Mouse (Mus musculus): Measurements from ENCODE around the gene Gas6. TPM values are rescaled to one million over a fixed set of nuclear protein-coding genes. Genes with fewer than 3 reads are reported as not detected.
A peak's percentile ranks its signal among the peaks of the same experiment; 100 is the strongest.

Gene Gas6
- polyA plus RNA-seq, 1 experiment = 54.0 TPM

GRCm38 (mm10) chr8:13481596-13481995, 12.7 kb downstream of the Gas6 start:
- Histone ChIP-seq H3K27me3 (ENCODE audit: control insufficient read depth, insufficient read depth, low read length) (no peaks in the 10 kb centered on the region), H3K27ac (ENCODE audit: insufficient read depth, low read length) (no peak overlapping the region), H3K4me3 (ENCODE audit: extremely low read depth, insufficient read depth, insufficient read length) (no peak overlapping the region), H3K36me3 (ENCODE audit: control insufficient read depth, insufficient read depth, low read length) (no peaks in the 10 kb centered on the region), H3K4me1 (ENCODE audit: control insufficient read depth, insufficient read depth, insufficient read length) (no peaks in the 10 kb centered on the region)
- DNase-seq (ENCODE audit: low read depth in 1 of 2, low spot score in 2 of 2) = no peak
- TF ChIP-seq CTCF (IDR thresholded peaks at IDR 0.05; ENCODE audit: extremely low read depth, insufficient read depth, insufficient read length, insufficient replicate concordance) (no peak), POLR2A (IDR thresholded peaks at IDR 0.05; ENCODE audit: low read depth, low read length) (no peak)
- WGBS = 83% methylated on average over 3 of the region's 3 CpGs

GRCm38 (mm10) chr8:13481089-13481554, 13.2 kb downstream of the Gas6 start:
- Histone ChIP-seq H3K4me3 (ENCODE audit: extremely low read depth, insufficient read depth, insufficient read length) (no peak overlapping the region), H3K27ac (ENCODE audit: insufficient read depth, low read length) (no peak overlapping the region), H3K27me3 (ENCODE audit: control insufficient read depth, insufficient read depth, low read length) (no peaks in the 10 kb centered on the region), H3K36me3 (ENCODE audit: control insufficient read depth, insufficient read depth, low read length) (no peaks in the 10 kb centered on the region), H3K4me1 (ENCODE audit: control insufficient read depth, insufficient read depth, insufficient read length) (no peaks in the 10 kb centered on the region)
- 75% methylated on average over 7 of the region's 7 CpGs for WGBS
- TF ChIP-seq POLR2A (IDR thresholded peaks at IDR 0.05; ENCODE audit: low read depth, low read length) (no peak), CTCF (IDR thresholded peaks at IDR 0.05; ENCODE audit: extremely low read depth, insufficient read depth, insufficient read length, insufficient replicate concordance) (no peak)
- DNase-seq (ENCODE audit: low read depth in 1 of 2, low spot score in 2 of 2) = no peak

- no peak for TF ChIP-seq CTCF (IDR thresholded peaks at IDR 0.05; ENCODE audit: extremely low read depth, insufficient read depth, insufficient read length, insufficient replicate concordance)
- TF ChIP-seq POLR2A (IDR thresholded peaks at IDR 0.05; ENCODE audit: low read depth, low read length) = no peak
- H3K36me3 ChIP-seq (ENCODE audit: control insufficient read depth, insufficient read depth, low read length) = no peaks in the 10 kb centered on the region
- H3K27ac ChIP-seq (ENCODE audit: insufficient read depth, low read length) = no peak overlapping the region
- H3K4me3 ChIP-seq (ENCODE audit: extremely low read depth, insufficient read depth, insufficient read length) = no peak overlapping the region
- DNase-seq (ENCODE audit: low read depth in 1 of 2, low spot score in 2 of 2) = no peak
- 72% methylated on average over 9 of the region's 9 CpGs for WGBS
- no peaks in the 10 kb centered on the region for H3K27me3 ChIP-seq (ENCODE audit: control insufficient read depth, insufficient read depth, low read length)
- H3K4me1 ChIP-seq (ENCODE audit: control insufficient read depth, insufficient read depth, insufficient read length) = no peaks in the 10 kb centered on the region
Measured at GRCm38 (mm10) chr8:13475892-13476291, 18.4 kb downstream of the Gas6 start.

DNA sequence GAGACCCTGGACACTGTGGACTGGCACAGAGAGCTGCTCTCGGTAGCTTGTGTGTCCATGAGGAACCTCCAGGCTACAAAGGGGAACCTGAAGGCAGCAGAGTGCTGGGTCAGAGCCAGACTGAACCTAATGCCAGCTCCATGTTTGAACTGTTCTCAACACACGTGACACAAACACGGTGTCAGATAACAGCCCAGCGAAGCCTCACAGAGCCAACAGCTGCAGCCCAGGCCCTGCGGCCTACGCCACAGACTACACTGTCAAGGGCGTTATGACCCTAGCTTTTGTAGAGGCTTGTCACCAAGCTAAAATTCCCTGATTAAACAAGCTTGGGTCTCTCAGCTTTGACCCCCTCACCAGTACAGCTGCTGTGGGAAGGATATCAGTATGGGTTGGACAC, 22.0 kb downstream of the Gas6 start:
- no peaks in the 10 kb centered on the region for H3K4me1 ChIP-seq (ENCODE audit: control insufficient read depth, insufficient read depth, insufficient read length)
- DNase-seq (ENCODE audit: low read depth in 1 of 2, low spot score in 2 of 2) = no peak
- no peak overlapping the region for H3K27ac ChIP-seq (ENCODE audit: insufficient read depth, low read length)
- no peaks in the 10 kb centered on the region for H3K27me3 ChIP-seq (ENCODE audit: control insufficient read depth, insufficient read depth, low read length)
- H3K36me3 ChIP-seq (ENCODE audit: control insufficient read depth, insufficient read depth, low read length) = no peaks in the 10 kb centered on the region
- 82% methylated on average over 7 of the region's 7 CpGs for WGBS
- H3K4me3 ChIP-seq (ENCODE audit: extremely low read depth, insufficient read depth, insufficient read length) = no peak overlapping the region
- TF ChIP-seq POLR2A (IDR thresholded peaks at IDR 0.05; ENCODE audit: low read depth, low read length) (no peak), CTCF (IDR thresholded peaks at IDR 0.05; ENCODE audit: extremely low read depth, insufficient read depth, insufficient read length, insufficient replicate concordance) (no peak)

DNA sequence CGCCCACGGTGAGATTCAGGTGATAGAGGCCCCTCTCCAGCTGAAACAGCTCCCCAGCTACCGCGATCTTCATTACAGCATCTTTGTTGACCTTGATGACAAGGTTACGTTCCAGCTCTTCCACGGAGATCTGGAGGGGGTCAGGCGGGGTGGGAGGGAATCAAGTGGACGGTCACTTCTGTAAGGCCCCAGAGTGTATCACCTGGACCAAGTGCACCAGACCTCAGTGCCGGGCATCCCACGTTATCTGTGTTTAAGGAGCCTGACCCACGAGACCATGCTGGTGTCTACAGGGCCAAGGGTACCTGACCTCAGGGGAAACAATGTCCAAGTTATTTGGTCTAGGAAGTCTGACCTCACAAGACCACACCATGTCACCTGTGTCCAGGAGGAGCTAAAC, 22.8 kb downstream of the Gas6 start:
- no peak overlapping the region for H3K27ac ChIP-seq (ENCODE audit: insufficient read depth, low read length)
- no peaks in the 10 kb centered on the region for H3K4me1 ChIP-seq (ENCODE audit: control insufficient read depth, insufficient read depth, insufficient read length)
- DNase-seq (ENCODE audit: low read depth in 1 of 2, low spot score in 2 of 2) = no peak
- no peak for TF ChIP-seq POLR2A (IDR thresholded peaks at IDR 0.05; ENCODE audit: low read depth, low read length)
- TF ChIP-seq CTCF (IDR thresholded peaks at IDR 0.05; ENCODE audit: extremely low read depth, insufficient read depth, insufficient read length, insufficient replicate concordance) = no peak
- H3K36me3 ChIP-seq (ENCODE audit: control insufficient read depth, insufficient read depth, low read length) = no peaks in the 10 kb centered on the region
- no peaks in the 10 kb centered on the region for H3K27me3 ChIP-seq (ENCODE audit: control insufficient read depth, insufficient read depth, low read length)
- H3K4me3 ChIP-seq (ENCODE audit: extremely low read depth, insufficient read depth, insufficient read length) = no peak overlapping the region
- WGBS = 93% methylated on average over 11 of the region's 11 CpGs

- Histone ChIP-seq H3K36me3 (ENCODE audit: control insufficient read depth, insufficient read depth, low read length) (no peaks in the 10 kb centered on the region), H3K27ac (ENCODE audit: insufficient read depth, low read length) (no peak overlapping the region), H3K27me3 (ENCODE audit: control insufficient read depth, insufficient read depth, low read length) (no peaks in the 10 kb centered on the region), H3K4me3 (ENCODE audit: extremely low read depth, insufficient read depth, insufficient read length) (no peak overlapping the region), H3K4me1 (ENCODE audit: control insufficient read depth, insufficient read depth, insufficient read length) (no peaks in the 10 kb centered on the region)
- WGBS = 87% methylated on average over 9 of the region's 9 CpGs
- no peak for DNase-seq (ENCODE audit: low read depth in 1 of 2, low spot score in 2 of 2)
- TF ChIP-seq POLR2A (IDR thresholded peaks at IDR 0.05; ENCODE audit: low read depth, low read length) (no peak), CTCF (IDR thresholded peaks at IDR 0.05; ENCODE audit: extremely low read depth, insufficient read depth, insufficient read length, insufficient replicate concordance) (no peak)
Measured at GRCm38 (mm10) chr8:13468737-13469136, 25.6 kb downstream of the Gas6 start.

GRCm38 (mm10) chr8:13466989-13467388, 27.3 kb downstream of the Gas6 start:
- Histone ChIP-seq H3K4me3 (ENCODE audit: extremely low read depth, insufficient read depth, insufficient read length) (no peak overlapping the region), H3K4me1 (ENCODE audit: control insufficient read depth, insufficient read depth, insufficient read length) (no peaks in the 10 kb centered on the region), H3K36me3 (ENCODE audit: control insufficient read depth, insufficient read depth, low read length) (no peaks in the 10 kb centered on the region), H3K27ac (ENCODE audit: insufficient read depth, low read length) (no peak overlapping the region), H3K27me3 (ENCODE audit: control insufficient read depth, insufficient read depth, low read length) (no peaks in the 10 kb centered on the region)
- DNase-seq (ENCODE audit: low read depth in 1 of 2, low spot score in 2 of 2) = no peak
- TF ChIP-seq POLR2A (IDR thresholded peaks at IDR 0.05; ENCODE audit: low read depth, low read length) (no peak), CTCF (IDR thresholded peaks at IDR 0.05; ENCODE audit: extremely low read depth, insufficient read depth, insufficient read length, insufficient replicate concordance) (peak; percentile 6; the same call in 1 of the 2 replicates)
- WGBS = 73% methylated on average over 5 of the region's 5 CpGs

Measured in spleen, adult 2 months (tissue).